Mouse (Mus musculus) right cerebral cortex, adult 18-20 months (tissue): ENCODE data around the gene Cdh10.

ENCODE experiments used
- DNase-seq: peaks from one replicate; pipeline ENCODE4 v3.0.0; 2022; ENCODE audit warnings: mixed read lengths

Gene Cdh10

DNA sequence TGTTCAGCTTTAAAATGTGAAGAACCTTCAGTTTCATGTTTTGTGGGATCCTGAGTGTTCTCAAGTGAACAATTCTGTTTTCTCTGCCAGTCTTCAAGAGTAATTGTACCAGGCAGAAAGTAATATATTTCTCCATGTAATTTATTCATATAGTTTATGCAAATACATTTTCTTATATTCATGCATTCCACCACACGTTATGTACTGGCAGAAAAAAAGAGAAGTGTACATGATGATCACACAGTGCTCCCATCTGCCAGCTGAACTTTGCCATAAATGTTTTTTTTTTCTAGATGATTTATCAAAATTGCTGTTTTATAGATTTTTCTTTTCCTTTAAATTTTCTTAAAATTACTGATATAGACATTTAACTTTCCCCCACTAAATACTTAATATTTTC, 168.9 kb downstream of the Cdh10 start:
- DNase-seq: no peak

DNA sequence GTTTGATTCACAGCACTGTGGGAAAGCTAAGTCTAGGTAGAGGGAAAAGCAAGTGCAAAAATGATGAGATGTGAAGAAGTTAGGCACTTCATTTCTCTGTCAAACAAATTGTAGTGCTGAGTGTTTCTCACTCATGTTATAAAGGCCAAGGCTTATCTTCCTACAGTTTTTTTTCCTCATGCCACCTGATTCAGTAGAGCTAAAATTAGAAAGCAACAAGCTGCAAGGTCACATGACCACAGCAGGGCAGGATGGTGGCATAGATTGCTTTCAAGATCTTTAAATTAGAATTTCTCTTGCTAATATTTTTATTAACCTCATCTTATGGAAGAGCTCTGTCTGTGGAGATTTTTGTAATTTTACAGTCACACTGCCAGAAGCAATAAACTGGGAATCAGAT, 174.8 kb downstream of the Cdh10 start:
- no peak for DNase-seq

DNA sequence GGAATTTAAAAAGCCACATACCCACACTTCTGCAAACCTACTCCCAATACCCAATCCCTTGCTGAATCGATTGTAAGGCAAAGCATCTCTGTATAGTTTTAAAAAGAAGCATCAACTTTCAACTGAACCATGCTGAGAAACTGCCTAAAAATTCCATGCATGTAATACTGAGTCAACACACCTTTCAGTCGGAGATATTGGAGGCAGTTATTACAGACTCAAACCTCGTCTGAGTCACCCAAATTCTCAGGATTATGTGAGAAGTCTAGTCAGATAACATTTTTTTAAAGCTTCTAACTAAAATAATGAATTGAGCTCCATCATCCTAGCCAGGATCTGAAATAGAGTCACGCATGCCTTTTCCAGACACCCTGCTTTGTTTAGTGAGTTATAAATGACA, 175.5 kb downstream of the Cdh10 start:
- no peak for DNase-seq

DNA sequence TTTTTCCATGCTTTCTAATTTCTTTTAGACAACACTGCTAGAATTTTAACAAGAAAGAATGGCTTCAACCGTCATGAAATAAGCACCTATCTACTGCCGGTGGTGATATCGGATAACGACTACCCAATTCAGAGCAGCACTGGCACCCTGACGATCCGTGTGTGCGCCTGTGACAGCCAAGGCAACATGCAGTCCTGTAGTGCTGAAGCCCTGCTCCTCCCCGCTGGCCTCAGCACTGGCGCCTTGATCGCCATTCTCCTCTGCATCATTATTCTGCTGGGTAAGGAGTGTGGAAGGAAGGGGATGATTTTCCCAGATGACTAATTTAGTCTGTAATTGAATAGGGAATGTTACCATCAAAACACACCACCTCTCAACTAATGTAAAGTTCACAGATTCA, 192.1 kb downstream of the Cdh10 start:
- DNase-seq: no peak

DNA sequence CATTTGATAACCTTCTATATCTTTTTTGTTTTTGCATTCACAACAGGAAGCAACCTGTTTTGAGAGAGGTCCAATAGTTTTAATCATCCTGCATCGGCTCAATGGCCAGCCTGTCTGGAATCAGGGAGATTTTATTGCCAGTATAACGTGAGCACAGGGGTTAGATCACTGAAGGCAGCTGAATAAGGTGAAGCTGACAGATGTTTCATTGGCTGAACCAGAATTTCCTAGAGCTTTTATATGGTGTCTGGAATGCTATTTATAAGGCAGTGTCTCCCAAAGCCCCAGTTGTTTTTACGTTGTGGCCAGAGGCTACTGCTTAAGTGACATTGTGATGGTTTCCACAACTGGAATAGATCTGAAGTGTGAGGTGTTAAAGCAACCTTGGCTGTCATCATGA, 214.2 kb downstream of the Cdh10 start:
- no peak for DNase-seq

DNA sequence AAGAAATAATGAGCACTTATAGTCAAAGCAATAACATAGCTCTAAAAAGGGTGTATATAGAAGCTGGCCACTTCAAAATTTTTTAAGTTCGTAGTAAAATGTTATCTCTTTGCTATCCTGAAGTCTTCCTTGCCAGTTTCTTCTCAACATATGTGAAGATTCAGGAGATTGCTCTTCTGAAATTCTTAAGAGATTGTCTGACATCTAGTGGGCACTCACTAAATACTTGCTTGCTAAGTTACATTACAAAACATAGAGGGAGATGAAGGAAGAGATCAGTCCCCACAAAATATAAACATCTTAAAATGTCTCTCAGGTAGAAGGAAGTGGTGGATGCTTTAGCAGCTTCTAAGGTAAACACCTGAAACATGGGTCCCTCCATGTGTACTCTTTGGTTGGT, 221.3 kb downstream of the Cdh10 start:
- DNase-seq: no peak
